Mouse (Mus musculus) kidney, embryonic 14.5 days (tissue): Measurements from ENCODE around the gene Nipsnap1. TPM values are rescaled to one million over a fixed set of nuclear protein-coding genes. Genes with fewer than 3 reads are reported as not detected.
A peak's percentile ranks its signal among the peaks of the same experiment; 100 is the strongest.

Experiments used
- ATAC-seq: fragments of 200-750 bp; cut with Nextera tagmentation; 2 replicates; pipeline ENCODE4 v1.8.0; 2017; ENCODE audit warnings: moderate number of reproducible peaks, mild to moderate bottlenecking, moderate TSS enrichment, moderate library complexity; ENCODE audit not compliant: low FRiP score, low TSS enrichment
- H3K27ac ChIP-seq: fragments of 300-500 bp; sonication (generic); 2 replicates; pipeline ENCODE4 v1.5.1; 2014; ENCODE audit warnings: low read depth, mild to moderate bottlenecking, low read length, moderate library complexity, mixed read lengths
- H3K27me3 ChIP-seq: fragments of 300-500 bp; sonication (generic); 2 replicates; pipeline ENCODE4 v1.6.1; 2014; ENCODE audit warnings: mild to moderate bottlenecking, low read length; ENCODE audit not compliant: control insufficient read depth, insufficient read depth
- H3K36me3 ChIP-seq: fragments of 300-500 bp; sonication (generic); 2 replicates; pipeline ENCODE4 v1.6.1; 2014; ENCODE audit warnings: low read length, mixed read lengths; ENCODE audit not compliant: control insufficient read depth, insufficient read depth
- H3K4me1 ChIP-seq: fragments of 300-500 bp; sonication (generic); 2 replicates; pipeline ENCODE4 v1.6.1; 2014; ENCODE audit warnings: low read length, mixed read lengths; ENCODE audit not compliant: control insufficient read depth, insufficient read depth
- H3K4me2 ChIP-seq: fragments of 300-500 bp; sonication (generic); replicated peaks from 2 replicates; pipeline ENCODE4 v1.6.1; 2014; ENCODE audit warnings: low read depth, mild to moderate bottlenecking, low read length
- H3K4me3 ChIP-seq: fragments of 300-500 bp; sonication (generic); 2 replicates; pipeline ENCODE4 v1.5.1; 2014; ENCODE audit warnings: mild to moderate bottlenecking, low read length
- H3K9ac ChIP-seq: fragments of 300-500 bp; sonication (generic); 2 replicates; pipeline ENCODE4 v1.6.1; 2014; ENCODE audit warnings: low read depth, mild to moderate bottlenecking, low read length, moderate library complexity
- H3K9me3 ChIP-seq: fragments of 300-500 bp; sonication (generic); 2 replicates; pipeline ENCODE4 v1.6.1; 2016; ENCODE audit warnings: low read length; ENCODE audit not compliant: control insufficient read depth
- WGBS: fragments of 180-500 bp; shearing (Covaris S2); extraction: QIAGEN DNeasy Blood & Tissue Kit; methylation state at CpG from one replicate; pipeline ENCODE4 v1.1.7; 2014; 5-methylcytosine and 5-hydroxymethylcytosine counted together
- polyA plus RNA-seq: library from polyadenylated mRNA; unstranded; fragments of >200 nt; fragmentation: Nextera tagmentation; extraction: Ambion mirVana; gene quantifications from 2 replicates; pipeline ENCODE4 v1.2.1, GENCODE M21; 2014

The Nipsnap1 gene
- 56.4 and 67.4 TPM in 2 replicates for polyA plus RNA-seq

DNA sequence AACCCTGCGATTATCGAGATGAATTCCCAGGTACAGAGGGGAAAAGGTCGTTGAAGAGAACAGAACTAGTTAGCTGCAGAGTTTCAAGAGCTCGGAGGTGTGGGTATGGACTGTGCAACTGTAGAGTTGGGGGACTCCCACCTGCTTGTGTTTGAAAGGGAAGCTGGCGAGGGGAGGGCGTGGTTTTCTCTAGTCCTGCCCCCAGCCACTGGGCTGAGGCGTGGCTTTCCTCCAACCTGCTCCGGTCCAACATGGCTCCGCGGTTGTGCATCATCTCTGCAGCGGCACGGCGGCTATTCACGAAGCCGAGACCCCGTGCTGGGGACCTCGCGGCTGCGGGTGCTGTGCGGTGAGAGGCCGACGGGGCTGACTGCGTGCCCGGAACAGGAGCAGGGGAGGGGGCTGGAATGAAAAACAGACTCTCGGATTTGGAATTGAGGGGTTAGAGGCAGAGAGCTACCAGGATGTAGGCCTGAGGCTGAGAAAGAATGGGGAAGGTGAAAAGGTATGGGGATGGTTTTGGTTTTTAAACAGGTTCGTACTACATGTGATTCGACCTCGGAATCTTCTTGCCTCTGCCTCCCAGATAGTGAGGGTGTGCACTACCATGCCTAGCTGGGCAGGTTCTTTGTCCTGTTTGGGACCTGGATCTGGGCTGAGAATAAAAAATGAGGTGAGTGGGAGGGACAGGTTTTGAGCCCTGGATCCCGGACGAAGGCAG is at the start of gene Nipsnap1:
Gene Nipsnap1 (plus strand): TSS at position 197 of the 721 bp plus-strand sequence.
- Histone ChIP-seq H3K9ac (peak within 1 kb of the TSS; percentile 69), H3K4me2 (peak within 1 kb of the TSS; percentile 71), H3K36me3 (peaks cover 3% of the 10 kb centered on the region; the same call in 1 of the 2 replicates), H3K4me3 (peak within 1 kb of the TSS; percentile 76), H3K27me3 (no peaks in the 10 kb centered on the region), H3K27ac (peak within 1 kb of the TSS; percentile 37; the same call in 1 of the 2 replicates), H3K4me1 (peaks cover 7% of the 10 kb centered on the region; the same call in 1 of the 2 replicates), H3K9me3 (no peaks in the 10 kb centered on the region)
- peak; percentile 91 for ATAC-seq
- WGBS, result under 1% methylated on average over 30 of the region's 30 CpGs

DNA sequence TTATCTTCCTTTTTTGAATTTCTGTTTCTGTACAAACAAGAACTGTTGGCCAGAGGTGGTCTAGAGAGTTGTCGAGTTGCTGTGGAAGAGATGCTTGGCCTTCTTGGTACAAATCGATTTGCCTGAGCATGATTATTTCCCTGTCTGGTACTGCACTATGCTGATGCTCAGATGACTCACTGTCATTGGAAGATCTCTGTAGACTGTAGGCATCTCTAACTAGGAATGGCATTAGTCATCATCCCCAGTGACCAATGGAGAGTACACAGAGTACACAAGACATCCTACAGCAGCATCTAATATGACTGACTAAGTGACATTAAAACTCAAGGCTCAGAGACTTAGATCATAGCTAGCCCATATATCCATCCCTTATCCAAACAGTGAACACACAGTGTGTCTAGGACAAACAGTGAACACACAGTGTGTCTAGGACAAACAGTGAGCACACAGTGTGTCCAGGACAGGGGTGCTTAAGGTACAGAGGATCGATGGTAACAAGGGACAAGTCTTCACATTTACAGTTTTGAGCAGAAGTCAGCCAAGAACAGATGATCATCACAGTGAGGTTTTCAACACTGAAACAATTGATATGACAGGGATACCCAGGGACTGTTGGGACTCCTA is 47.5 kb upstream of the Nipsnap1 start:
- H3K4me1 ChIP-seq, result no peaks in the 10 kb centered on the region
- WGBS, result 95% methylated on average over 3 of the region's 3 CpGs
- H3K4me2 ChIP-seq, result no peak overlapping the region
- no peak overlapping the region for H3K9ac ChIP-seq
- no peak overlapping the region for H3K4me3 ChIP-seq
- no peaks in the 10 kb centered on the region for H3K27me3 ChIP-seq
- ATAC-seq, result no peak
- H3K27ac ChIP-seq, result no peak overlapping the region
- H3K9me3 ChIP-seq, result no peaks in the 10 kb centered on the region
- H3K36me3 ChIP-seq, result no peaks in the 10 kb centered on the region

DNA sequence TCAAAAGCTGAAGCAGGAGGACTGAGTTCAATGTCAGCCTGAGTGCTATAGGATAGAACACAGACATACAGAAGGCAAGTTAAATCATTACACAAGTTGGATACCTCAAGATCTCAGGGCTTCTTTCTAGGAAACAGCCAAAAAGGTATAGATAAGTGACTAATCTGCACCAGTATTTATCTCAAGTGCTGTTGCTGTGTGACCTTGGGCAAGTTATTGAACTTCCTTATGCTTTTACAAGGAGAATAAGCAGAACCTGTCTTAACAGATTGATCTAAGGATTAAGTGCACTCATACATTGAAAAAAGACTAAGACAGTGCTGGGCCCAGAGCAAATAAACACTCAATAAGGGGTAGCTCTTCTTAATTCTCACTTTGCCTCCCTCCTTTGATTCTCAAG is 46.4 kb upstream of the Nipsnap1 start:
- no peak overlapping the region for H3K9ac ChIP-seq
- no peak overlapping the region for H3K4me3 ChIP-seq
- H3K27ac ChIP-seq, result no peak overlapping the region
- no peaks in the 10 kb centered on the region for H3K9me3 ChIP-seq
- H3K27me3 ChIP-seq, result no peaks in the 10 kb centered on the region
- no peak for ATAC-seq
- no peaks in the 10 kb centered on the region for H3K4me1 ChIP-seq
- H3K4me2 ChIP-seq, result no peak overlapping the region
- no peaks in the 10 kb centered on the region for H3K36me3 ChIP-seq

- Histone ChIP-seq H3K4me3 (no peak overlapping the region), H3K36me3 (no peaks in the 10 kb centered on the region), H3K9me3 (no peaks in the 10 kb centered on the region), H3K4me1 (no peaks in the 10 kb centered on the region), H3K27ac (no peak overlapping the region), H3K4me2 (no peak overlapping the region), H3K27me3 (no peaks in the 10 kb centered on the region), H3K9ac (no peak overlapping the region)
- no peak for ATAC-seq
- WGBS, result 86% methylated on average over 2 of the region's 2 CpGs
Observed at GRCm38 (mm10) chr11:4827916-4828315, 45.8 kb upstream of the Nipsnap1 start.

GRCm38 (mm10) chr11:4831066-4831465 is 42.7 kb upstream of the Nipsnap1 start:
- no peak overlapping the region for H3K4me2 ChIP-seq
- no peaks in the 10 kb centered on the region for H3K27me3 ChIP-seq
- no peak overlapping the region for H3K27ac ChIP-seq
- ATAC-seq, result no peak
- H3K4me3 ChIP-seq, result no peak overlapping the region
- no peaks in the 10 kb centered on the region for H3K36me3 ChIP-seq
- H3K4me1 ChIP-seq, result no peaks in the 10 kb centered on the region
- H3K9me3 ChIP-seq, result no peaks in the 10 kb centered on the region
- no peak overlapping the region for H3K9ac ChIP-seq

GRCm38 (mm10) chr11:4833295-4833939 is 40.3 kb upstream of the Nipsnap1 start:
- Histone ChIP-seq H3K9ac (no peak overlapping the region), H3K4me2 (no peak overlapping the region), H3K4me1 (no peaks in the 10 kb centered on the region), H3K27ac (no peak overlapping the region), H3K9me3 (no peaks in the 10 kb centered on the region), H3K4me3 (no peak overlapping the region), H3K36me3 (no peaks in the 10 kb centered on the region), H3K27me3 (no peaks in the 10 kb centered on the region)
- 69% methylated on average over 3 of the region's 3 CpGs for WGBS
- no peak for ATAC-seq

DNA sequence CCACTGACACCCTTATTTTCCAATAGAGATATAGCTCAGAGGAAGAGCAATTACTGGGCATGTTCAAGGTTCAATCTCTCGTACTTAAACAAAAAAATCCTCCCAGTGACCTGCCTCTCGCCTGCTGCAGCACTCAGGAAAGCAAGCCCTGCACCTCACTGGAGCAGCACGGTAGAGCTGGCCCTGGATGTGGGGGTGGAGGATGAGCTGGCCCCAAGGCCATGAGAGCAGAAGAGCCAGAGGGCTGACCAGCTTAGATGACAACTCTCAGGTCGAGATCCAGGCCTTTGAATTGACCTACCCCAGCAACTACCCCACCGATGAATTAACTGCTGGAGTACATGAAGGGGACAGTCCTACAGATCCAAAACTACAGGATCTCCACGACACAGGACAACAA is 38.3 kb upstream of the Nipsnap1 start:
- no peak overlapping the region for H3K4me2 ChIP-seq
- no peak overlapping the region for H3K9ac ChIP-seq
- H3K4me3 ChIP-seq, result no peak overlapping the region
- H3K27me3 ChIP-seq, result no peaks in the 10 kb centered on the region
- no peak for ATAC-seq
- no peak overlapping the region for H3K27ac ChIP-seq
- no peaks in the 10 kb centered on the region for H3K36me3 ChIP-seq
- WGBS, result 74% methylated on average over 6 of the region's 6 CpGs
- H3K9me3 ChIP-seq, result no peaks in the 10 kb centered on the region
- no peaks in the 10 kb centered on the region for H3K4me1 ChIP-seq

DNA sequence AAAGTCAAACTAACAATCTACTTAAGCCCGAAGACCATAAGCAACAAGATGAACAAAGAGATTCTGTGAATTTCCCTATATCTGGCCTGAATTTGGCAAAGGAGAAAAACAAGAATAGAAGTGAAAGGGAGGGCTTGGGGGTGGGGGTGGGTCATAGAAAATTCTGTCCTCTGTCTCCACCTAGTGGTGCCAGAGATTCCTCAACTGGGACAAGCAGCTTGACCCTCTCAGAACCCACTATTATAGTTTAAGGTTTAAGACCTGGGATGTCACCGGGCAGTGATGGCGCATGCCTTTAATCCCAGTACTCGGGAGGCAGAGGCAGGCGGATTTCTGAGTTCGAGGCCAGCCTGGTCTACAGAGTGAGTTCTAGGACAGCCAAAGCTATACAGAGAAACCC is 37.0 kb upstream of the Nipsnap1 start:
- Histone ChIP-seq H3K4me1 (no peaks in the 10 kb centered on the region), H3K27ac (no peak overlapping the region), H3K27me3 (no peaks in the 10 kb centered on the region), H3K36me3 (no peaks in the 10 kb centered on the region), H3K9ac (no peak overlapping the region), H3K4me3 (no peak overlapping the region), H3K9me3 (no peaks in the 10 kb centered on the region), H3K4me2 (no peak overlapping the region)
- WGBS, result 65% methylated on average over 6 of the region's 6 CpGs
- no peak for ATAC-seq

GRCm38 (mm10) chr11:4837342-4837741 is 36.4 kb upstream of the Nipsnap1 start:
- H3K9me3 ChIP-seq, result no peaks in the 10 kb centered on the region
- 75% methylated on average over 5 of the region's 5 CpGs for WGBS
- no peaks in the 10 kb centered on the region for H3K27me3 ChIP-seq
- H3K4me3 ChIP-seq, result no peak overlapping the region
- H3K4me2 ChIP-seq, result no peak overlapping the region
- H3K36me3 ChIP-seq, result no peaks in the 10 kb centered on the region
- no peak overlapping the region for H3K27ac ChIP-seq
- no peaks in the 10 kb centered on the region for H3K4me1 ChIP-seq
- no peak for ATAC-seq
- no peak overlapping the region for H3K9ac ChIP-seq
